Mouse (Mus musculus) lung, postnatal 0 days (tissue): ENCODE results near the gene Ccdc144b. TPM values are rescaled to one million over a fixed set of nuclear protein-coding genes. Genes with fewer than 3 reads are reported as not detected.

Experiments used
- ATAC-seq: fragments of 200-750 bp; cut with Nextera tagmentation; 2 replicates; pipeline ENCODE4 v1.8.0; 2017; ENCODE audit warnings: moderate library complexity
- DNase-seq: peaks from one replicate; pipeline ENCODE4 v3.0.0-alpha.2; 2016; ENCODE audit warnings: low spot score
- H3K27ac ChIP-seq: fragments of 300-500 bp; sonication (generic); 2 replicates; pipeline ENCODE4 v1.5.1; 2014; ENCODE audit warnings: antibody characterized with exemption, mild to moderate bottlenecking, low read length, mixed read lengths
- H3K27me3 ChIP-seq: fragments of 300-500 bp; sonication (generic); replicated peaks from 2 replicates; pipeline ENCODE4 v1.6.1; 2014; ENCODE audit warnings: low read length, mixed read lengths; ENCODE audit not compliant: insufficient read depth
- H3K36me3 ChIP-seq: fragments of 300-500 bp; sonication (generic); 2 replicates; pipeline ENCODE4 v1.6.1; 2014; ENCODE audit warnings: low read length, mixed read lengths; ENCODE audit not compliant: insufficient read depth
- H3K4me1 ChIP-seq: fragments of 300-500 bp; sonication (generic); 2 replicates; pipeline ENCODE4 v1.6.1; 2014; ENCODE audit warnings: antibody characterized with exemption, low read depth, low read length, mixed read lengths; ENCODE audit not compliant: insufficient read depth
- H3K4me2 ChIP-seq: fragments of 300-500 bp; sonication (generic); replicated peaks from 2 replicates; pipeline ENCODE4 v1.6.1; 2014; ENCODE audit warnings: low read depth, mild to moderate bottlenecking, low read length, moderate library complexity, mixed read lengths
- H3K4me3 ChIP-seq: fragments of 300-500 bp; sonication (generic); 2 replicates; pipeline ENCODE4 v1.5.1; 2014; ENCODE audit warnings: low read depth, low read length
- H3K9ac ChIP-seq: fragments of 300-500 bp; sonication (generic); replicated peaks from 2 replicates; pipeline ENCODE4 v1.6.1; 2014; ENCODE audit warnings: low read depth, mild to moderate bottlenecking
- H3K9me3 ChIP-seq: fragments of 300-500 bp; sonication (generic); 2 replicates; pipeline ENCODE4 v1.6.1; 2016; ENCODE audit warnings: low read length, mixed read lengths
- CTCF ChIP-seq: IDR thresholded peaks from 2 replicates; pipeline ENCODE4 v1.5.1; 2016; ENCODE audit warnings: antibody characterized with exemption, mild to moderate bottlenecking
- EP300 ChIP-seq: IDR thresholded peaks from 2 replicates; pipeline ENCODE4 v1.6.1; 2016; ENCODE audit warnings: antibody characterized with exemption, mild to moderate bottlenecking, control low read depth
- WGBS: fragments of 180-500 bp; shearing (Covaris S2); extraction: QIAGEN DNeasy Blood & Tissue Kit; methylation state at CpG from one replicate; pipeline ENCODE4 v1.1.7; 2014; 5-methylcytosine and 5-hydroxymethylcytosine counted together
- polyA plus RNA-seq: library from polyadenylated mRNA; unstranded; fragments of >200 nt; fragmentation: Nextera tagmentation; extraction: Ambion mirVana; gene quantifications from 2 replicates; pipeline ENCODE4 v1.2.1, GENCODE M21; 2015

The Ccdc144b gene
- polyA plus RNA-seq, 1 experiment from 2014 or later: not detected

DNA sequence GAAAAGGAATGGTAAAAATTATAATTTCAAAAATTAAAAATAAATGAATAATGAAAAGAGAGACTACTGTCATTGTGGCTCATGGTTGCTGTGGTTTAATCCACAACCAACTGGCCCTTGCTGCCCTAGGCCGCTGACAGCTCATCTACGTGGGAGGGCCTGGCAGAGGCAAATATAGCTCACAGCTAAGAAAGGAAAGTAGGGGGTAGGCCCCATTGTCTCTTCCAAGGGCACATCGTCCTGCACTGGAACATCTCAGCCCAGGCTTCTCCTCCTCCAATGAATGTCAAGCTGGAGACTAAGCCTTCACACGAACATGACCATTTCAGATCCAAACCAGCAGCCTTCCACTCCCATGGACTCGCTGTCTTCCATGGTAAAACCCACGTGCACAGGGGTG is 67.1 kb downstream of the Ccdc144b start:
- no peak for ATAC-seq
- Histone ChIP-seq H3K4me2 (no peak overlapping the region), H3K36me3 (peaks cover 28% of the 10 kb centered on the region; the same call in 1 of the 2 replicates), H3K9ac (no peak overlapping the region), H3K4me1 (no peaks in the 10 kb centered on the region), H3K4me3 (no peak overlapping the region), H3K9me3 (no peaks in the 10 kb centered on the region), H3K27ac (no peak overlapping the region), H3K27me3 (no peaks in the 10 kb centered on the region)
- TF ChIP-seq EP300: no peak
- TF ChIP-seq CTCF: no peak
- no peak for DNase-seq
- WGBS: 91% methylated on average over 6 of the region's 6 CpGs

- TF ChIP-seq CTCF (peak; percentile 74), EP300 (no peak)
- WGBS: 56% methylated on average over 7 of the region's 7 CpGs
- DNase-seq: peak; percentile 57
Observed at GRCm38 (mm10) chr3:35973551-35973950, 79.8 kb downstream of the Ccdc144b start.

GRCm38 (mm10) chr3:35972985-35973384 is 80.4 kb downstream of the Ccdc144b start:
- peak; percentile 32 for DNase-seq
- no peak overlapping the region for H3K4me2 ChIP-seq
- no peaks in the 10 kb centered on the region for H3K27me3 ChIP-seq
- no peak overlapping the region for H3K27ac ChIP-seq
- no peak overlapping the region for H3K4me3 ChIP-seq
- no peaks in the 10 kb centered on the region for H3K9me3 ChIP-seq
- H3K9ac ChIP-seq: no peak overlapping the region
- H3K4me1 ChIP-seq: no peaks in the 10 kb centered on the region
- ATAC-seq: peak; percentile 58; the same call in 1 of the 2 replicates
- H3K36me3 ChIP-seq: 0 out of 2 replicates have a peak, but pooled peaks cover 10% of the 10 kb centered on the region
- 78% methylated on average over 4 of the region's 4 CpGs for WGBS
- TF ChIP-seq CTCF (peak; percentile 81), EP300 (no peak)

More at GRCm38 (mm10) chr3:35973551-35973950, 79.8 kb downstream of the Ccdc144b start:
- H3K9ac ChIP-seq: no peak overlapping the region
- H3K27ac ChIP-seq: no peak overlapping the region
- no peaks in the 10 kb centered on the region for H3K9me3 ChIP-seq
- no peaks in the 10 kb centered on the region for H3K4me1 ChIP-seq
- H3K4me2 ChIP-seq: no peak overlapping the region
- peak; percentile 50; the same call in 1 of the 2 replicates for ATAC-seq
- no peaks in the 10 kb centered on the region for H3K27me3 ChIP-seq
- H3K4me3 ChIP-seq: no peak overlapping the region
- H3K36me3 ChIP-seq: 0 out of 2 replicates have a peak, but pooled peaks cover 11% of the 10 kb centered on the region

- ATAC-seq (no peak), DNase-seq (no peak)
- H3K27ac ChIP-seq: no peak overlapping the region
- H3K9me3 ChIP-seq: no peaks in the 10 kb centered on the region
- WGBS: 89% methylated on average over 12 of the region's 12 CpGs
- H3K27me3 ChIP-seq: no peaks in the 10 kb centered on the region
- peaks cover 9% of the 10 kb centered on the region; the same call in 1 of the 2 replicates for H3K36me3 ChIP-seq
- no peak overlapping the region for H3K4me3 ChIP-seq
- TF ChIP-seq EP300 (no peak), CTCF (no peak)
- H3K9ac ChIP-seq: no peak overlapping the region
- no peaks in the 10 kb centered on the region for H3K4me1 ChIP-seq
- H3K4me2 ChIP-seq: no peak overlapping the region
Observed at GRCm38 (mm10) chr3:35971149-35971548, 82.2 kb downstream of the Ccdc144b start.

GRCm38 (mm10) chr3:35970441-35970840 is 82.9 kb downstream of the Ccdc144b start:
- 89% methylated on average over 4 of the region's 4 CpGs for WGBS
- Histone ChIP-seq H3K4me2 (no peak overlapping the region), H3K9ac (no peak overlapping the region), H3K4me3 (no peak overlapping the region), H3K27ac (no peak overlapping the region), H3K27me3 (no peaks in the 10 kb centered on the region), H3K9me3 (no peaks in the 10 kb centered on the region), H3K4me1 (no peaks in the 10 kb centered on the region), H3K36me3 (peaks cover 7% of the 10 kb centered on the region; the same call in 1 of the 2 replicates)
- no peak for TF ChIP-seq CTCF
- no peak for TF ChIP-seq EP300
- ATAC-seq (no peak), DNase-seq (no peak)

GRCm38 (mm10) chr3:35967366-35967921 is 85.9 kb downstream of the Ccdc144b start:
- WGBS: 87% methylated on average over 8 of the region's 8 CpGs
- DNase-seq: no peak
- TF ChIP-seq EP300 (no peak), CTCF (no peak)
- peaks cover 5% of the 10 kb centered on the region; the same call in 1 of the 2 replicates for H3K36me3 ChIP-seq
- ATAC-seq: no peak
- no peaks in the 10 kb centered on the region for H3K27me3 ChIP-seq
- H3K27ac ChIP-seq: no peak overlapping the region
- H3K9me3 ChIP-seq: no peaks in the 10 kb centered on the region
- H3K4me2 ChIP-seq: no peak overlapping the region
- no peak overlapping the region for H3K4me3 ChIP-seq
- no peak overlapping the region for H3K9ac ChIP-seq
- H3K4me1 ChIP-seq: no peaks in the 10 kb centered on the region
